Mouse (Mus musculus) hematopoietic multipotent progenitor cell, adult 10-12 weeks (in vitro differentiated cells): ENCODE measurements around the gene Vmn1r220. TPM values are rescaled to one million over a fixed set of nuclear protein-coding genes. Genes with fewer than 3 reads are reported as not detected.

Source experiments
- polyA plus RNA-seq: library from polyadenylated mRNA; stranded (reverse); fragments of >175 nt; gene quantifications from 2 replicates; pipeline ENCODE4 v1.2.3, GENCODE M21; 2012; ENCODE audit warnings: low replicate concordance

The Vmn1r220 gene
- not detected in 2 replicates for polyA plus RNA-seq

DNA sequence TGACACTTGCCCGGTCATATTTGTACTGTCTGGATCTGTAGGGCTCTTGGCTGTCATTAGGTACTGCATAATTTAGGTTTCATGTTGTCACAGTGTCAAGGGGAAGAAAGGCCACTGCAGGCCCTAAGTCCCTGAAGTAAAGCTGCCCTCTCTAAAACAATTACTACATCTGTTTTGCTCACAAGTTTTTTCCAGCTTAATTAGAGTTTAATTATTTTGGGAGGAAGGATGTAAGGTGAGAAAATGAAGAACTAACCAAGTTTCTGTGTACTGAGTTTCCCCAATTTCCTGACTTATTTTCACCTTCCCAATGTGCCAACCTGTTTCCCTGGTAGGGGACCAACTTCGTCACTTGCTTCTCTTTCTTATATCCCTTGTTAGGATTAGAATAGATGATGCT lies at the start of gene Vmn1r220:
TSS of gene Vmn1r220 (minus strand) at position 101 of the 400 bp plus-strand sequence.

DNA sequence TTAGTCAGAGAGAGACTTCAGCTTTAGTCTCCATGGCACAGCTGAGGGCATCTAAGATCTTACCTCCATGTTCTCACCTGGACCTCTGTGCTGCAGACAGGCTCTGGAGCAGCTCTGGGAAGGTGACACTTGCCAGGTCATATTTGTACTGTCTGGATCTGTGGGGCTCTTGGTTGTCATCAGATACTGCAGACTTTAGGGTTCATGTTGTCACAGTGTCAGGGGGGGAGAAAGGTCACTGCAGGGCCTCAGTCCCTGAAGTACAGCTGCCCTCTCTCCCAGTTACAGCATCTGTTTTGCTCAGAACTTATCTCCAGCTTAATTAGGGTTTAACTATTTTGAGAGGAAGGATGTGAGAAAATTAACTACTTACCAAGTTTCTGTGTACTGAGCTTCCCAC lies 48.1 kb upstream of the Vmn1r220 start, which contains the start of gene Vmn1r222:
TSS of gene Vmn1r222 (minus strand) at position 101 of the 400 bp plus-strand sequence.

DNA sequence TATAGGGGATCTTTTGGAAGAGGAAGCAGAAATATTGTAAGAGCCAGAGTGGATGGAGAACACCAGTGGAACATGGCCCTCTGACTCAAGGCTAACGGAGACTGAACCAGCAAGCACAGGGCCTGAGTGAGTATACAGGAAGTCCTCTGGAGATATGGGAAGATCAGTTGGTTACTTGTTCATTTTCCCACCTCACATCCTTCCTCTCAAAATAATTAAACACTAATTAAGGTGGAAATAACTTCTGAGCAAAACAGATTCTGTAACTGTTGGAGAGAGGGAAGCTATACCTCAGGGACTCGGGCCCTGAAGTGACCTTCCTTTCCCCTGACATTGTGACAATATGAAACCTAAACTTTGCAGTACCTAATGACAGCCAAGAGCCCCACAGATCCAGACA lies 26.1 kb upstream of the Vmn1r220 start, which contains the start of gene Vmn1r221:
TSS of gene Vmn1r221 (plus strand) at position 301 of the 400 bp plus-strand sequence.

DNA sequence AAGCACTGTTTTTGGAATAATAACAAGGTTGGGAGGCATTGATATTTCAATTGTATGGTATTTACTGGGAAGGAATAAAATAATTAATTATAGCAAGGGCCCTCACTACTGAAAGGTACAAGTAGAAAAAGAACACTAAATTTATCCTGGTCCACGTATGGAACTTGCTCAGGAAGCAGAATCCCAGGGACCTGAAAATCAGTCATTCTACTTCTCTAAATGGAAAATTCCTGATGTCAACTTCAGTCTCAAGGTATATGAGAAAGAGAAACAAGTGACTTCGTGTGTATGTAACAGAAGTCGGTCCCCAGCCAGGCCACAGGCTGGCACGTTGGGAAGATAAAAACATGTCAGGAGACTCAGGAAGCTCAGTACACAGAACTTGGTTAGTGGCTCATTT lies 28.8 kb downstream of the Vmn1r220 start, which contains the start of gene Vmn1r219:
TSS of gene Vmn1r219 (plus strand) at position 301 of the 400 bp plus-strand sequence.

DNA sequence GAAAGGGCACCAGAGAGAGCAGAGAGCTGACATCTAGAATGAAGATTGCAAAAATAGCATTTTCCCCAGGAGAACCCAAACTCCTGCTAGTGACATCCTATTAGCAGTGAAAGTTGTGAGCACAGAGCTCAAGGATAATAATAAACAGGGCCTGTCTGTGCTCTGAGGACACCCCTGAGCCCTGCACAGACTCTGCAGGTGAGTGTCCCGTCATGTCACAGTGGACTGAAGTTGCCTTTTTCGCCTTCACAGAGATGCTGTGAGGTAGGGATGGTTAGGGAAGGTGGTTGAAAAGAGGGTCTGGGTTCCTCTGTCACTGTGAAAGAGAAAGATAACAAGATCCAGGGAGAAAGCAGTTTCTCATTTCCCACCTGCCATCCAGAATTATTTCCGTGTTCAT lies 54.7 kb downstream of the Vmn1r220 start, which contains the start of gene Vmn1r218:
TSS of gene Vmn1r218 (plus strand) at position 57 of the 400 bp plus-strand sequence.

Other genes starting within 250 kb of the Vmn1r220 start
- not detected in 2 replicates for gene Vmn1r213, start 180.3 kb downstream of the Vmn1r220 start, polyA plus RNA-seq
- not detected in 2 replicates for gene Vmn1r214, start 157.6 kb downstream of the Vmn1r220 start, polyA plus RNA-seq
- gene Vmn1r215, start 120.0 kb downstream of the Vmn1r220 start, polyA plus RNA-seq = not detected in 2 replicates
- gene Vmn1r217, start 69.7 kb downstream of the Vmn1r220 start, polyA plus RNA-seq = 0.02 TPM in 1 of 2 replicates, not detected in the other
- not detected in 2 replicates for gene Vmn1r218, start 54.8 kb downstream of the Vmn1r220 start, polyA plus RNA-seq
- not detected in 2 replicates for gene Vmn1r219, start 28.7 kb downstream of the Vmn1r220 start, polyA plus RNA-seq
- gene Vmn1r221, start 26.2 kb upstream of the Vmn1r220 start, polyA plus RNA-seq = not detected in 2 replicates
- not detected in 2 replicates for gene Vmn1r222, start 48.0 kb upstream of the Vmn1r220 start, polyA plus RNA-seq
- gene Vmn1r223, start 59.2 kb upstream of the Vmn1r220 start, polyA plus RNA-seq = not detected in 2 replicates
- 0.58 and 1.2 TPM in 2 replicates for gene Zfp322a, start 181.2 kb upstream of the Vmn1r220 start, polyA plus RNA-seq
- gene Abt1, start 235.9 kb upstream of the Vmn1r220 start, polyA plus RNA-seq = 4.2 and 5.2 TPM in 2 replicates